Comparison of ENCODE assay signal across 9 mouse cellular contexts in genomic region chr16:92511773-92512391, GRCm38 (mm10). TPM values are rescaled to one million over a fixed set of nuclear protein-coding genes. Genes with fewer than 3 reads are reported as not detected.
DNase-seq lines count a peak whose midpoint lies in the region; ATAC-seq and TF ChIP-seq lines count a peak whose summit lies in the region.
"Had no signal": no experiment of that assay in that cellular context is flagged by ENCODE, and none has a peak within 500 bp of the region (broad histone marks: within the 10 kb centered on the region; RNA-seq: fewer than 3 reads in every experiment).

No protein-coding gene starts in this region.

- 47% methylated on average over 5 of the region's 5 CpGs for WGBS in liver, postnatal 0 days (ENCODE audit: insufficient replicate concordance)

- DNase-seq in kidney, postnatal 10 days = peak; percentile 43
- no peak for DNase-seq in kidney, adult 11 months
- DNase-seq in Muller cell, postnatal 12 days (ENCODE audit: inconsistent ontology term) = peak; percentile 23
- peak; percentile 42 for DNase-seq in embryo, embryonic 10 days (ENCODE audit: low spot score)
- peak; percentile 42 for DNase-seq in liver, postnatal 0 days
- no peak for DNase-seq in right cerebral cortex, postnatal 25 days
- no peak for DNase-seq in ovary, postnatal 14 days (ENCODE audit: low spot score)
- DNase-seq in right cerebral cortex, postnatal 36 days (ENCODE audit: low spot score in 2 of 2) = no peak

- no peaks in the 10 kb centered on the region for H3K27me3 ChIP-seq in liver, postnatal 0 days (ENCODE audit: insufficient read depth, low read length)
- H3K27me3 ChIP-seq: embryonic facial prominence, embryonic 12.5 days had no signal

- H3K4me2 ChIP-seq in liver, postnatal 0 days (ENCODE audit: low read depth, low read length) = no peak overlapping the region
- H3K4me2 ChIP-seq: embryonic facial prominence, embryonic 12.5 days had no signal

- no peak overlapping the region for H3K4me3 ChIP-seq in liver, postnatal 0 days (ENCODE audit: low read depth, low read length)
- H3K4me3 ChIP-seq: embryonic facial prominence, embryonic 12.5 days had no signal

- no peak overlapping the region for H3K9ac ChIP-seq in liver, postnatal 0 days (replicated peaks)
- H3K9ac ChIP-seq: embryonic facial prominence, embryonic 12.5 days had no signal

- H3K4me1 ChIP-seq in liver, postnatal 0 days (ENCODE audit: insufficient read depth) = no peaks in the 10 kb centered on the region
- H3K4me1 ChIP-seq: embryonic facial prominence, embryonic 12.5 days had no signal

- no peak for ATAC-seq in liver, postnatal 0 days

- no peak overlapping the region for H3K27ac ChIP-seq in liver, postnatal 0 days (ENCODE audit: low read depth)
- H3K27ac ChIP-seq: embryonic facial prominence, embryonic 12.5 days had no signal

- TF ChIP-seq EP300 in liver, postnatal 0 days (IDR thresholded peaks at IDR 0.05; ENCODE audit: low read depth) = no peak

- H3K36me3 ChIP-seq in liver, postnatal 0 days (replicated peaks; ENCODE audit: insufficient read depth, low read length) = no peaks in the 10 kb centered on the region
- H3K36me3 ChIP-seq: embryonic facial prominence, embryonic 12.5 days had no signal

- peak; percentile 65 for TF ChIP-seq CTCF in liver, postnatal 0 days (IDR thresholded peaks at IDR 0.05; ENCODE audit: low read depth)

- no peaks in the 10 kb centered on the region for H3K9me3 ChIP-seq in liver, postnatal 0 days (ENCODE audit: low read length)
- H3K9me3 ChIP-seq: embryonic facial prominence, embryonic 12.5 days had no signal

RNA-seq across cellular contexts. Expression of gene Clic6, which starts 26.3 kb away (rescaled TPM):
- polyA plus RNA-seq in liver, postnatal 0 days (2015; fragmentation: Nextera tagmentation; extraction: Ambion mirVana) = 0.31 and 0.32 TPM in 2 replicates

RNA-seq across cellular contexts. Expression of gene Rcan1, which starts 41.2 kb away (rescaled TPM):
- polyA plus RNA-seq in liver, postnatal 0 days (2015; fragmentation: Nextera tagmentation; extraction: Ambion mirVana) = 9.9 and 12.0 TPM in 2 replicates

Comparison
In these comparisons a context has a peak if more than half of its experiments do, and no peak if none do; other contexts are left out.
1. DNase-seq: peak in kidney, postnatal 10 days (single experiment), Muller cell, postnatal 12 days (single experiment), embryo, embryonic 10 days (single experiment) and liver, postnatal 0 days (single experiment); none in kidney, adult 11 months (single experiment), right cerebral cortex, postnatal 25 days (single experiment), ovary, postnatal 14 days (single experiment) and right cerebral cortex, postnatal 36 days (0 of 2).